Mouse (Mus musculus): ENCODE data around the gene Fam228b.

DNA sequence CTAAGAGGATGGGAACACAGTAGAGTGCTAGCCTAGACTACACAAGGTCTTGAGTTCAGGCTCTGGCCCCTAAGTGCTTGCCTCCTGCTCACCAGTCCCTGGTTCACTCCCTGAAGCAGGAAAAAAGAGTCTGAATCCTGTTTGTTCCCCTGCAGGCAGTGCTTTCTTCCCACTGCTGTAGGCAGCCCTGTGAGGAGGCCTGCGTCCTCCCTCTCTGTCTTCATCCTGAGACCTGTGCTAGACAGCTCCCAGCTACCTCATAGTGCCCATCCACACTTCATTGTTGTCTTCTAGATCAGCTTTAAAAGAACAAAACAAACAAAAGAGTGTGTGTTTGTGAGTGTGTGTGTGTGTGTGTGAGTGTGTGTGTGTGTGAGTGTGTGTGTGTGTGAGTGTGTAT, 74.5 kb downstream of the Fam228b start:
- TF ChIP-seq CTCF (IDR thresholded peaks at IDR 0.05; ENCODE audit: borderline replicate concordance, extremely low read depth, insufficient read depth, insufficient read length) (no peak), POLR2A (IDR thresholded peaks at IDR 0.05; ENCODE audit: borderline replicate concordance, extremely low read depth, insufficient read depth, insufficient read length, poor library complexity, severe bottlenecking) (no peak)

Data from brain, embryonic 14.5 days (tissue).